Mouse (Mus musculus): ENCODE measurements around the gene Atp6v0a2.

DNA sequence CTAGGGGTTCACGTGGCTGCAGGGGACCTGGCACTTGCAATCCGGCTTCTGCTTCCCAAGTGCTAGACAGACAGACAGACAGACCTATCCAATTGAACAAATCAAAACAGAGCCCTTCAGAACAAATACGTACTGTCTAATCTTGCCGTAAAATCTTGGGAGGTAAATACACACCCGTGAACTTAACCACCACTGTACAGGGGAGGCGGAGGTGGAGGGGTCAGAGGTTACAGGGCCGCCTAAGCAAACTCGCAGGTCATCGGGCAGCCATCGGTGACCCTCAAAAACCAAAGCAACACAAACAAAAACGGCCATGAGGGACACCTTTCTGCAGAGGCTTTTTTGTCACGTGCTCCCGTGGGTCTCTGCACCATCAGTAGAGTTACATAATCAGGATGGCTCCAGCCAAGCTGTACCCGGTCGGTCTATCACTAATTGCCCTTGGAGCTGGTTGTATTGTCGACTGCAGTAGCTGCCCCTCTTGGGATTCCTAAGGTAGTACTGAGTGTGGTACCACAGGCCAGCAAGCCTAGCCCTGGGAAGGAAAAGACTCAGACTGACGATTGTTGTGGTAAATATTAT, 23.2 kb upstream of the Atp6v0a2 start:
- TF ChIP-seq CTCF (IDR thresholded peaks at IDR 0.05; ENCODE audit: borderline replicate concordance, control insufficient read depth, extremely low read depth, insufficient read depth, low read length, poor library complexity): no peak
- TF ChIP-seq POLR2A (IDR thresholded peaks at IDR 0.05; ENCODE audit: control insufficient read depth, extremely low read depth, insufficient read depth, low read length, poor library complexity): no peak

All from thymus, adult 2 months (tissue).